Mouse (Mus musculus) kidney, postnatal 0 days (tissue): Measurements from ENCODE around the gene Lipc. TPM values are rescaled to one million over a fixed set of nuclear protein-coding genes. Genes with fewer than 3 reads are reported as not detected.

ENCODE experiments used
- ATAC-seq: fragments of 200-750 bp; cut with Nextera tagmentation; replicated peaks from 2 replicates; pipeline ENCODE4 v1.8.0; 2017; ENCODE audit warnings: low read depth, moderate number of reproducible peaks, moderate TSS enrichment, moderate library complexity; ENCODE audit not compliant: low FRiP score
- DNase-seq: peaks from one replicate; pipeline ENCODE4 v3.0.0-alpha.2; 2016; ENCODE audit warnings: low spot score
- H3K27ac ChIP-seq: fragments of 300-500 bp; sonication (generic); 2 replicates; pipeline ENCODE4 v1.5.1; 2014; ENCODE audit warnings: mild to moderate bottlenecking
- H3K27me3 ChIP-seq: fragments of 300-500 bp; sonication (generic); 2 replicates; pipeline ENCODE4 v1.6.1; 2014; ENCODE audit warnings: low read length, mixed read lengths; ENCODE audit not compliant: insufficient read depth
- H3K36me3 ChIP-seq: fragments of 300-500 bp; sonication (generic); 2 replicates; pipeline ENCODE4 v1.6.1; 2014; ENCODE audit warnings: low read length, mixed read lengths; ENCODE audit not compliant: insufficient read depth
- H3K4me1 ChIP-seq: fragments of 300-500 bp; sonication (generic); replicated peaks from 2 replicates; pipeline ENCODE4 v1.6.1; 2014; ENCODE audit warnings: antibody characterized with exemption, low read length, mixed read lengths; ENCODE audit not compliant: insufficient read depth
- H3K4me2 ChIP-seq: fragments of 300-500 bp; sonication (generic); 2 replicates; pipeline ENCODE4 v1.6.1; 2014; ENCODE audit warnings: mild to moderate bottlenecking, low read length, moderate library complexity, mixed read lengths
- H3K4me3 ChIP-seq: fragments of 300-500 bp; sonication (generic); replicated peaks from 2 replicates; pipeline ENCODE4 v1.5.1; 2014; ENCODE audit warnings: low read depth, low read length
- H3K9ac ChIP-seq: fragments of 300-500 bp; sonication (generic); 2 replicates; pipeline ENCODE4 v1.6.1; 2014; ENCODE audit warnings: low read depth, low read length
- H3K9me3 ChIP-seq: fragments of 300-500 bp; sonication (generic); replicated peaks from 2 replicates; pipeline ENCODE4 v1.6.1; 2016; ENCODE audit warnings: low read length, inconsistent platforms, mixed read lengths
- CTCF ChIP-seq: IDR thresholded peaks from 2 replicates; pipeline ENCODE4 v1.5.1; 2016; ENCODE audit warnings: antibody characterized with exemption, low read depth, mild to moderate bottlenecking, moderate library complexity
- WGBS: fragments of 180-500 bp; shearing (Covaris S2); extraction: QIAGEN DNeasy Blood & Tissue Kit; methylation state at CpG from one replicate; pipeline ENCODE4 v1.1.7; 2014; 5-methylcytosine and 5-hydroxymethylcytosine counted together
- microRNA-seq: library from miRNA; unstranded; fragments of <30 nt; microRNA quantifications from one replicate; pipeline ENCODE4, GENCODE M21; 2016
- polyA plus RNA-seq: library from polyadenylated mRNA; unstranded; fragments of >200 nt; fragmentation: Nextera tagmentation; extraction: Ambion mirVana; gene quantifications from 2 replicates; pipeline ENCODE4 v1.2.1, GENCODE M21; 2015

Gene Lipc
- polyA plus RNA-seq, 1 experiment from 2014 or later = 0.46 TPM

DNA sequence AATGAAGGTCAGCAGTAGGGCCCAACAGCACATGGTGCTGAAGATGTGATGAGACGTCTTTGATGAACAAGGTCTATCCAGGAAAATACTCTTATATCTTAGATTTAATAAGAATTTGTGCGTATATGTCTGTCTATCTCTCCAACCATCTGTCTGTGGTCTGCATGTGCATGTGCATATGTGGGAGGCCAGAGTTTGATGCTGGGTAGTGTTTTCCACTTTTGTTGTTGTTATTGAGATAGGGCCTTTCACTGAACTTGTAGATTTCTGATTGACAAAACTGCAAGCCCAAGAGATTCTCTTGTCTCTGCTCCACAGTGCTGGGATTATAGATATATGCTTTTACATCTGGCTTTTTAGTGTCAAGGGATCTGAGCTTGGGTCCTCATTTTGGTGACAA, 176.5 kb downstream of the Lipc start:
- Histone ChIP-seq H3K4me3 (no peak overlapping the region), H3K27ac (no peak overlapping the region), H3K9ac (no peak overlapping the region), H3K36me3 (peaks cover 17% of the 10 kb centered on the region), H3K4me1 (no peaks in the 10 kb centered on the region), H3K4me2 (no peak overlapping the region), H3K9me3 (no peaks in the 10 kb centered on the region), H3K27me3 (no peaks in the 10 kb centered on the region)
- no peak for TF ChIP-seq CTCF
- WGBS = 97% methylated on average over 2 of the region's 2 CpGs
- no peak for DNase-seq
- ATAC-seq = no peak

DNA sequence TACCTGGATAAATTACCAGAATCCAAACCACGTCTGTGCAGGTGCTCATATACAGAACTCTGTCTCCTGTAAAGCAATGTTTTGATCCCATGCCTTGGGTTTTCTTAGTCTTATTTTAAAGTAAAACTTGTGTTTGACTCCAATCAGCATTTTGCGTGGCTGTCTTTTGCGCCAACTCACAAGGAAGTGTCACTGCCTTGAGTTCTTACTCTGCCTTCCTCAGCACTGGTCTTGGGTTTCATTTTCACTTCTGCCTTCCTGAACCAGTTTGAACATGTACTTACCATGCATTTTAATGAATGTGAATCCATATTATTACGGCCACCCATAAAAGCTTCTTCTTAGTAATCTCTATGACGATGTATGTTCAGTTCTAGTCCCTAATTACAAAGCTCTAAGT, 191.1 kb downstream of the Lipc start:
- Histone ChIP-seq H3K9me3 (no peaks in the 10 kb centered on the region), H3K4me3 (no peak overlapping the region), H3K27me3 (no peaks in the 10 kb centered on the region), H3K27ac (0 out of 2 replicates have a peak overlapping the region, but pooled peaks have one; percentile 19), H3K4me1 (no peaks in the 10 kb centered on the region), H3K36me3 (peaks cover 27% of the 10 kb centered on the region), H3K9ac (no peak overlapping the region), H3K4me2 (no peak overlapping the region)
- no peak for ATAC-seq
- 90% methylated on average over 5 of the region's 5 CpGs for WGBS
- no peak for DNase-seq
- no peak for TF ChIP-seq CTCF

DNA sequence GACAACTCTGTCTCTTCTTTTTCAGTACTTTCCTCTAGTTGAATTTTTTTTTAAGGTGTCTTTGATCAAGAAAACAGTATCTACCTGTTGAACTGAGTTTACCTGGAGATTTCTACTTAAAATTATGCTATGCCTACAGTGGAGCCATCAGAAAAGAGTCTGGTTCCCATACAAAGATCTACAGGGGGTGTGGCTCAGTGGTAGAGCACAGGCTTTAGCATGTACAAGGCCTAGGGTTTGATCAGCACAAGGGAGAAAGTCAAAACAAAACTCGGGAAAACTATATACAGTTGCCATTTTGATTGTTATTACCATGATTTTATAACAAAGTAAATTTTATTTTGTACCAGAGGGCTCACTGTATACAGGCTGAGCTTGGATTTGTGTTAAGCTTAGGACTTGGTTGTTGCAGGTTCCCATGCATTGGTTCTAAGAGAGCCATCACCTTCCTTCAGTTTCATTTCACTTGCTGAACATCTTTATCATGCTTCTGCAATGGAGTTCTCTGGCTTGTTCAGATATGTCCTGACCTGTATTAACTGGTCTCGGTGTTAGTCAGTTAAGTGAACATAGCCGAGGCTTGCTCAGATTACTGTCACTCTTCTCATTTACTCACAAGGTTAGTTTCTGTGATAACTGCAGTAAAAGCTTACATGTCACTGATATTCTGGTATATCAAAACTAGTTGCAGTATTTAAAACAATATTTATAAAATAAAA, 200.4 kb downstream of the Lipc start:
- H3K36me3 ChIP-seq = peaks cover 11% of the 10 kb centered on the region; the same call in 1 of the 2 replicates
- 91% methylated on average over 3 of the region's 3 CpGs for WGBS

More for the DNA sequence above, 200.4 kb downstream of the Lipc start:
- DNase-seq (no peak), ATAC-seq (no peak)
- Histone ChIP-seq H3K4me1 (no peaks in the 10 kb centered on the region), H3K4me2 (no peak overlapping the region), H3K9ac (no peak overlapping the region), H3K27ac (no peak overlapping the region), H3K27me3 (no peaks in the 10 kb centered on the region), H3K4me3 (no peak overlapping the region), H3K9me3 (no peaks in the 10 kb centered on the region)
- no peak for TF ChIP-seq CTCF

Small RNA genes lying within 50 kb of the gene (microRNA-seq; reads per million reads assigned to microRNA genes)
- gene Gm25149 = not detected

Other genes starting within 250 kb of the Lipc start
- gene Aqp9, start 216.5 kb upstream of the Lipc start, polyA plus RNA-seq = 0.04 and 0.29 TPM in 2 replicates